Mouse (Mus musculus): ENCODE measurements around the gene Prss42. TPM values are rescaled to one million over a fixed set of nuclear protein-coding genes. Genes with fewer than 3 reads are reported as not detected.

Gene Prss42
- not detected for polyA plus RNA-seq (2017; shearing (Covaris generic))

DNA sequence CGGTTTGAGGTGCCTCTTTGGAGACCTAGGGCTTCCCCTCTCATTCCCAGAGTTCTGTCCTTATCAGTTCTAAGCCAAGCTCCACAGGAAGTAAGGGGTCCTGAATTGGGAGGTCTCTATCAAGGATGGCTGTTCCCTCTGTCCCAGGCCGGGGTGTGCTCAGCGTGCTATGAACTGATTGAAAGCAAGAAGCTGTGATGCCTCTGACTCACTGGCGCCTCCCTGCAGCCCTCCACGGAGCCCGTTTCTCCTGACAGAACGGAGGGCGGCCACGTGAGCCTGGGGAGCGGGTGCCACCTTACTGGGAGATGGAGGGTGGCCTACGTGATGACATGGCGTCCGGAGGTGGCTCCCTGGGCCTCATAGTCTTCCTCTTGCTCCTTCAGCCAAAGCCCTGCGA lies at the start of gene Prss42:
Prss42 (plus strand) TSS at position 301 of the 400 bp plus-strand sequence.
- no peak for ATAC-seq

DNA sequence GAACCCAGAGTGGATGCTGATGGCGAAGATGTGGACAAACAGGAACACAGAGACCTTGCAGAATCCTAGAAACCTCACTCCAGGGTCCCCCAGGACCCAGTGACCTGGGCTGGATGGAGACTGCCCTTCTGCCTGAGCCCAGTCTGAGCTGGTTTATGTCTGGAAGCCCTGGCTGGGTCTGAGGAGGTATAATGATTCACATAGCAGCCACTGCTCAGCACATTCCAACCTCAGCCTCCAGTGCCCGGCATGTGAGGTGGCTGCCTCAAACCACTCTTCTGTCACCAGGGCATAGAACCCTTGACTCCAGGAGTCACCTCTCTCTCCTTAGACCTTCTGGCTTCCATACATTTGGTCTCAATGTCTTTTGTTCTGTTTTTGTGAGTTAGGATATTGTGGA lies 49.5 kb upstream of the Prss42 start:
- no peak for ATAC-seq

DNA sequence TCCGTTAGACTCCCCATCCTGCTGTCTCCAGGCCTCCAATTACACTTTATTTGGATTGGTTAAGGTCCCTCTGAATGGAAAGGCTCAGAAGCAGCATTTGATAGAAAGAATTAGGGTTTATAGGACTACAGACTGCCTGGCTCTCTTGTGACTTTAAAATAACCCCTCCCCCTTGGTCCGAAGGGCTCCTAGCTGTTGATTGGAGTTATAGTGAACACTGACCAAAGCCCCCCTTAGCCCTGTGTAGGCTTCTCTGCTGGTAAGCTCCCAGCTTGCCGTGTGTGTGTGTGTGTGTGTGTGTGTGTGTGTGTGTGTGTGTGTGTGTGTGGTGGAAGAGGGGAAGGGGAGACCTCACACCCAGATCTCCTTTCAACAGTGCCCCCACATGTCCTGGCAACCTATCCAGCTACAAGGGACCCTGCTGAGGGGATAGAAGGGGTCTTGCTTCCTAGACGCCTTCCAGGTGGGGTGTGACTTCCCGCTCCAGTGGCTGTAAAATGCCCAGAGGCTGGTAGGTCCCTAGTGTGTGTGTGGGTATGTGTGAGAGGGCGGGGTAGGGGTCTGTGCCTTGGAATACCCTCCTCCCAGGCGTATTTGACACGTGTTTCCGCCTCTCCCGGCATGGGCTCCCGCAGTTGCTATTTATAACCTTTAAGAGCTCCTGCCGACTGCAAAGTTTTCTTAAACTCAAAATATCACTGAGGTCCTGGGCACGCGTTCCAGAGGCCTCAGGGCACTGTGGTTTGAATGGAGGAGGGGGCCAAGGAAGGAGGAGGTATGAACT lies 47.4 kb upstream of the Prss42 start:
- no peak for ATAC-seq

DNA sequence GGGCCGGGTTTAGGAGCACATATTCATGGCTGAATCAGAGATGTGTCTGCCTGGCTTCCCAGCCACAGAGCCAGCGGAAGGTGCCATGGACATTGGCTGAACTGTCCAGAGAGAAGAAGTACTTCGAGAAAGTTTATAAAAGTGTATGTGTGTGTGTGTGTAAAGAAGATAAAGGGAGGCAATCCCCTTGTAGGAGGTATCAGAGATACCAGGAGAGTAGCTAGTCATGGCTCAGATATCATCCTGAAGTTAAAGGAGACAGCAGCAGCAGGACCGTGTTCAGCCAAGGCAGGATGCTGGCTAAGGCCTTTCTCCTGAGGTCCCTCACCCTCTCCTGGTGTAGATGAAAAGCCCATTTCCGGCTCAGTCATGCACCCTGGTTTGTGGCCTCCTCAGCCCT lies 46.6 kb upstream of the Prss42 start:
- ATAC-seq: no peak

DNA sequence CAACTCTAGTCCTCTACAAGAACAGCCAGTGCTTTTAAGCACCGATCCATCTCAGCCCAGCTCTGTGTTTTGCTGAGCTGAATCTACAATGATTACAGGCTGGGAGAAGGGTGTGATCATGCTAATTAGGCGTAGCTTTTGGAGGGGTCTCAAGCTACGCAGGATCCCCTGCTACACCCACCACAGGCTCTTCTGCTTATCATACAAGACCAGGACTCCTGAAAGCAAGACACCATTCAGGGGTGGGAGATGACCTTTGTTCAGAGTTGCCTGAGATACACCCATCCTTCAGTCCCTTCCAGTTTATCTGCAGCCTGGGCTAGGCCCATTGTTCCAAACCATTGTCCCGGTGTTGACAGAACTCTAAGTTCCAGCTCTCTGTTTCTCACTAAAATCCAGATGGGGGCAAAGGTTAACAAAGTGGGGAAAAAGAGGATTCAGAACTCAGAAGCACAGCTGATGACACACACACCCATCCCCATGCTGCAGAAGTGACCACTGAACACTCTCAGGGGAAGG lies 45.0 kb upstream of the Prss42 start:
- ATAC-seq: no peak

DNA sequence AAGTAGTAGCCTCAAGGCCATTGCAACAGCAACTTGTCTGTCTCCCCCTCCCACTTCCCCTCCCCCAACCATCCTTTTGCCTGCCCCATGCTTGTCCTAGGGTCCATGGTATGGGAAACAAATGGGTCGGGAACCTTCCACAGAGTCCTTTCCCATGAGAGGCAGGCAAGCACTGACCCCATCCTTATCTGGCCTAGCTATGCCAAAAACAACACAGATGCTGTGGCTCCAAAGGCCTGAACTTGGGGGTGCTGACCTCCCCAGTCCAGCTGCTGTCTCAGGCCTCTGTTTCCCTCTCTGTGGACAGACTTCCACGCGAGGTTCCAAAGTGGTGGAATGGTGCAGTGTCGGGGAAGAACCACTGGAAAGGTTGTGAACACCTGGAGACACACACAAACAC lies 44.2 kb upstream of the Prss42 start:
- no peak for ATAC-seq

DNA sequence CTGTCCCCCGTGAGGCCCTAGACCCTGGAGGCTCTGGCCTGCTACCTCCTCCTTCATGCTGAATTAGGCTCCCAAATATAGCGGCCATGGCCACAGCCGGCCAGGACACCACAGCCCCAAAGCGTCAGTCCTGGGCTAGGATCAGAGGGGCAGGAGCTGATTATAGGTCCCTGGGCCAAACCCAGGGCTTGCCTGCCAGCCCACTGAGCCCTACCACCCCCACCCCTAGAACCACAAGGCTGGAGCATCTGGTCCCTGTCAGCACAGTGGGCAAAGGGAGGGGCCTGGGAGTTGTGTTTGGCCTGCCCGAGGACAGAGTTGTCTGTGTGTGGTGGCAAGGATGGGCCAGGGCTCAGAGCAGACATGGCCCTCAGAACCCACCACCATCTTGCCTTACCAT lies 40.1 kb upstream of the Prss42 start:
- ATAC-seq: no peak

DNA sequence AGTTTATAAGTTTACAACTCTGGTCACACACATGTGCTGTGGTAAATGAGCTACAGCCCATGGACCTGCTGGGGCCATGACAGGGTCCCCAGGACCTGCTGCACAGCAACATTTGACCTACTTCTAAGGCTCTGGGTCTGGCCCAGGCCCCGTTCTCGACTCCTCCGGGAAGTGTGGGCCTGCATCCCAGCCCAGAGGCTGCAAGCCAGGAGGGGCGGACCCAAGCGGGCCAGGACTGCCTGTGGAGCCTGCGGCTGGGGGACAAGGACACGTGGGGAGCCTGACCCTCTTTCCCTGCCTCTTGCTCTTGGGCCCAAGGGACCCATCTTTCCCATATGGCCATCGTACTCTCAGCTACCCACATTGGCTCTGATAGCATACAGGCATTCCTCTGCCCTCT lies 39.4 kb upstream of the Prss42 start:
- ATAC-seq: no peak

DNA sequence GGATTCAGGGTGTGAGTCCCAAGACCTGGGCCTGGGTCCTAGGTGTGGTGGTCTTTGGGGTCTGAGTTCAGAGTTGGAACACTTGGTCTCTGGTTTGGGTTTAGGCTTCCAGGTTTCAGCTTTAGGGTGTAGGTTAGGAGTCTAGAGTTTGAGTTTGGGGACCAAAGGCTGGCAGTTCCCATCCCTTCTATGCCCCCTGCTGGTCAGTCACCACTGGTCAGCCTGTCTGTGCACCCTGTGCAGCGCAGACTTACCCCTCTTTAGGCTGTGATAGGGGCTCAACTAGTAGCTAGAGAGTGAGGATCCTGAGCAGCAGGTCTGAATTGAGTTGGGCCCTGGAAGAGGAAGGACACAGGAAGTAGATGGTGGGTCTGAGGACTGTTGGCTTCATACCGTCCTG lies 38.7 kb upstream of the Prss42 start:
- no peak for ATAC-seq

DNA sequence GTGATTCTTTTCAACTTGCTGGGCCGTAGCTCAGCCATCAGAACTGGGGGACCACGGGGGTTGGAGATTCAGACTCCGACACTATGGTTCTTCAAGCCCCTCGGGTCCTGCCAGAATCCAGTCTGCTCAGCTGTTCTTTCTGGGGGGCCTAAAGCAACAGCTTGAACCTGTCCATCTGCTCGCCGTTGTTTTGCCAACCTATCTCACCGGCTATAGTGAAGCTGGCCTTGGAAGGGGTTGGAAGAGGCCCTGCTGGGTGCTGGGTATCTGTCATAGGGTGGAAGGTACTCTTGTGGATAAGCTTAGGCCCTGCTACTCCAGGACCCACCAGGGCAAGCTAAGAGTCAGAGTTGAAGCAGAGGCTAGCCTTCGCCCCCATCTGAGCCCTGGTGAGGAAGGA lies 37.1 kb upstream of the Prss42 start:
- ATAC-seq: no peak

DNA sequence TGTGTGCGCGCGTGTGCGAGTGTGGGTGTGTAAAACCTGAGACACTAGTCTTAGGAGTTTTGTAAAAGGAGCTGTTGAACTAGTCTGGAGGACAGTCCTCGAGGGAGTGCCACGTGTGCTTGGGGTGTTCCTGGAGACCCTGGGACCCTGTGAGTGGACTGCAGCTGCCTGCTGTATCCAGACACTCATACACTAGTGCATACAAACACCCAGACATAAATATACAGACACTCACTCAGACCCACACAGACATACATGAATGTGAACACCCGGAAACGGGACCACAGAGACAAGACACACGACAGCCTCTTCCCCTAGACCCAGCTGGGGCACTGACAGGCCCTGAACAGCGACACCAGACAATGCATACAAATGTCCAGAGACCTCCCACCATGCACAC lies 35.2 kb upstream of the Prss42 start:
- ATAC-seq: no peak

DNA sequence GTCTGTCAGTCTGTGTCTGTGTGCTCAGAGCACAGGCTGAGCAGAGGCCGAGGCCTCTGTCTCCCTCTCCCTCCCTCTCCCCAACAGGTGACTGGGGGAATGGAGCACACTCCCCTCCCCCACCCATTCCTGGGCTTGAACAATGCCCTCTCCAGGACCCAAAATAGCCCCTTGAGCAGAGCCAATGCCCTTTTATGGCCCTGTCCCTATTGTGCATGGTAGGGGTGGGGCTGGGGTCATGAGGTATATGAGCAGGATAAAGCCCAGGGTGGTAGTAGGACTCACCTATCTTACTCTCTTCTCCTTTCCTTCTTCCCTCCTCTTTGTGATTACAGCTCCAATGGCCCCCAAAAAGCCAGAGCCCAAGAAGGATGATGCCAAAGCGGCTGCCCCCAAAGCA lies 34.6 kb upstream of the Prss42 start:
- no peak for ATAC-seq

DNA sequence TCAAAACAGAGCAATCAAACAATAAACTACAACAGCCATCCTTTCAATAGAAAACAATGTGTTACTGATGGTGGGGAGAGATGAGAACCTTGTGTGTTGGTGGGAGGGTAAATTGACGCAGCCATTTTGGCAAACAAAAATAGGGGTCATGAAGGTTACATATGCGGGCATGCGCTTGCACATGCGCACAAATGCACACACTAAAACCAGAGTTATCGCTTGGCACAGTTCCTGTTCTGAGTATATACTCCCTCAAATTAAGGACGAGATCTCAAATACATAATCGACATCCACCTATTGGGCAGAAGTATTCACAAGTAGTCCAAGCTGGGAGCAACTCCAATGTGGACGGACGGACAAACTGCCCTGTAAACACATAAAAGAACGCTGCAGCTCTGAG lies 25.6 kb upstream of the Prss42 start:
- ATAC-seq: no peak

DNA sequence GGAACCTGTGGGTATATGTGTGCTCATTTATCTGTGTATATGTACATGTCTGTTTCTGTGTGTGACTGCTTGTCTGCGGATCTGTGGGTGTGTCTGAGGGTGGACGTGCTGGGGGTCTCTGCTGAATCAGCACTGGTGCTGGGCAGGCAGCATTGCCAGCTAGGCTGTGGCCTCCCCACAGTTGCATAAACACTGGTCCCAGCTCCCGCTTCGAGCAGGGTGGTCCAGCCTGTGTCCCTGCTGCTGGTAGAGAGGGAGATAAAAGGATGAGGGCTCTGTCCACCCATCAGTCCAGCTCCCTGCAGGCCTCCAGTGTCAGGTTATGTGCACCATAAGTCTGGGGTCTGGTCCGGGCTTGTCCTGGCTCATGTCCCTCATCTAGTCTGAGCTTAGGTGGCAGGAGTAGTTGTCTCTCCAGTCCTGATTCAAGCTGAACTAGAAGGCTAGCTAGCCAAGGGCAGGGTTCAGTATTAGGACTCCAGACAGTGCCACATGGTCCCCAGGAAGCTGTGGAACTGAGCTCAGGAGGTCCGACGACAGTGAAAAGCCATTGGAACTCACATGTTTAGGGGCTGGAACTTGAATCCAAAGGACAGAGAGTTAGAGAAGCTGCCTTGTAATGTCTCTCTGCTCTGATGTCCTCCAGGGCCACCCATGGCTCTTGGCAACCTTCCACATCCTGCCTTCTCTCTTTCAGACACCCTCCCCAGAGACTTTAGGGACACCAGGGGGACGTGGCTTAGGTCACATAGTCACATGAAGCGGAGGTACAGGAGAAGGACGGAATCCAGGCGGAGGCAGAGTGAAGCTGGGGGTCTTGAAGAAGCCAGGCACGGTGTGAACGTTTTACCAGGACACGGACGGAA lies 23.3 kb upstream of the Prss42 start:
- no peak for ATAC-seq

DNA sequence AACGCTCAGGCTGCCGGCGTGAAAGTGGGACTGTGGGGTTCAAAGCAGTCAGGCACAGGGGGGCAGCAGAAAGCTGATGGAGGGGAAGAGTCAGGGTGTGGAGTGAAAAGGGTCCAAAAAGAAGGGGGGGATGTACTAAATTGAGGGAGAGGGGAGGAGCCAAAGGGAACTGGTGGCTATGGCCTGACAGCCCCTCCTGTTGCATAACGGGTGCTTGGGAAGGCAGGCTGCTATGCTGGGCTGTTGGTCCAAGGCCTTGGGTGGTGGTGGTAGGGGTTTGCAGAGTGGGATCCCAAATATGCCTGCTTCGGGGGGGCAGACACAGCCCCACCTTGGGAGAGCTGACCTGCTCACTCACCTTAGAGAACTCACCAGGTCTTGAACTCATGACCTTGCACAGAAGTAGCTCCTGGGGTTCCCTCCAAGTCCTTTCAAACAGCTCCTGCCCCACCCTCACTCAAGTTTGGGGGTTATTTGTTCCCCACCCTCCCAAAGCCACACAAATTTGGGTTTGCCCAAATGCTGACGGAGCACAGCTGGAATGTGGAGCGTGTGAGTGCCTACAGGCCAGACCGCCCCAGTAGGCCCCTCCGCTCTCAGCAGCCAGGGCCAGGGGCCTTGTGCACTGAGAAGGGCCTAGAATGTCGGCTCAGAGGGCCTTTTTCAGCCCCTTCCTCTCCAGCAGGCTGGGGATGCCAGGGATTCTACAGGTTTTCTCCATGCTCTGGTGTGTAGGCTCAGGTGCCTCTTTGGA lies 22.5 kb upstream of the Prss42 start:
- ATAC-seq: no peak

DNA sequence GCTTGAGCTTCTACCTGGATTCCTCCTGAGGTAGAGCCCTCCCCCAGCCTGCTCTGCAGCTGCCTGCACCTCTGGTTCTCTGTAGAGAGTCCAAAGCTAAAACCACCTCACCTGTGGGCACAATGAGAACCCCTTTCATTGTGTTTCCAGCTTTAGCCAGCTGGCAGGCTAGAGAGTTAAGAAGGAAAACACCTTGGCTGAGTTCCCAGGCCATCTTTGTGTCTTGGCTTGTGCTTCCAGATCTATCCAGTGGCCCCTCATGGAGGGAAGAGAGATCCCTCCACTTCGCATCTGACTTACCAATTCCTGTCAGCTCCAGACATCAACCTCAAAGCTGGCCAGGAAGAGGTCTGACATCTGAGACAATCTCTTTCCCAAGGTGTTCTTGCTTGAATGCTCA lies 19.9 kb upstream of the Prss42 start:
- no peak for ATAC-seq

DNA sequence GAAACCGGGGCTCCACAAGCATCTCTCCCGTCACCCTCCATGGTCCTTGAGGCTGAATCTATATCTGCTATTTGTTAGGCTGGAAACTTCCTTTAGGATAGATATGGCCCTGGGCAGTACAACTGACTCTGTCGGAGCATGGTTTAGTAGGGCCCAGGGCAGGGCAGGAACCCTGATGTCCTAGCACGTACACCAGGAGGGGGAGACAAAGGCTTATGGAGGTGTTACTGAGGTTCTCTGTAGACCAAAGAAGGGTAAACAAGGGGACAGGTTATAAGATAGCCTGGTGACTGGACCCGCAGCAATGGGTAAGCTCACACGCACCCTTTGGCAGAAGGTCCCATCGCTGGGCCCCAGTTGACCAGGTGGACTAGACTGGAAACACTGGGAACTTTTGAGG lies 19.4 kb upstream of the Prss42 start:
- no peak for ATAC-seq

DNA sequence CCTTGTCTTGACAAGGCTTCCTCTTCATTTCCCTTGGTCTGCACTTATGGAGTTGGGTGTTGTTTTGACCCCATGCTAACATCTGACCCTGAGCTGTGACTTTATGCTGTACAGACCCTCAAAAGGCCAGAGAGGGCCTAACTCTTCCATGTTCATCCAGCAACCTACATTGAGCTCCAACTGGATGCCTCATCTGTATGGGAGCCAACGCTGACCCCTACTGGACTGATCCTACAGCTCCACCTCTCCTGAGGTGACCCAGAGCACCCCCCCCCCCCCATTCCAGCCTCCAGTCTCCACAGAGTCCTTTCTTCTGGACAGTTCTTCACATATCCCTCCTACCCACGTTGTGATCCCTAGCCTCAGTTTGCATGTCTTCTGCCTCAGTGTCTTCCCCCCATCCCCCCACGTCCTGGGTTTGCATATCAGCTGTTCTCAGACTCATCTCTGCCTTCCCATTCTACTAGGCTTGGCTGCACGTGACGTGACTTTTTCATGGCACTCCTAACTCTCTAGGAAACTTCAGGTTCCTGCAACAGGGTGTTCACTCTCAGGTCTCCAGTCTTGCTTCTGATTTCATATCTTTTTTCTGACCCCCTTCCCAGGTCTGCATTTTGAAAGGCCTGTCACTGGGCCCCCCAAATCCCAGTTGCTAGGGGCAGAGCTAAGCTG lies 18.6 kb upstream of the Prss42 start:
- ATAC-seq: no peak

DNA sequence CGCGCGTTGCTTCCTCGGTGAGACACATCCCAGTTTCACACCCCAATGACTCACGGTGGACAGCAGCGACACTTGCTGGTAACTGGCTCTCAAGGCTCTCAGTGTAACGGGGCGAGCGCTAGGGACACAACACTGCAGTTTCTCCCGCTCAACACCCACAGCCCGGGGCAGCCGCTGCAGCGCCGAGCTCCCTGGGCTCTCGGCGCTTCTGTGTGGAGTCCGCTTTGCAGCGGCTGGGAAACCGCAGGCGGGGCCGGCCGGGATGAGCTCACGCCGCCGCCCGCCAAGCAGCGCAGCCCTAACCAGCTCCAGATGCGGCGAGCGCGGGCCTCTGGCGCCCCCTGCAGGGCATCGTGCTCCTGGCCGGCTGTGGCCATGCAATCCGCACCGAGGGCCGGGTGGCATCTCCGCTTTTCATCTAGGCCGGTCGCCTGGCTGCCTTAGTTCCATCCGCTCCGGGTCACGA lies 16.7 kb upstream of the Prss42 start:
- peak; percentile 87 for ATAC-seq

DNA sequence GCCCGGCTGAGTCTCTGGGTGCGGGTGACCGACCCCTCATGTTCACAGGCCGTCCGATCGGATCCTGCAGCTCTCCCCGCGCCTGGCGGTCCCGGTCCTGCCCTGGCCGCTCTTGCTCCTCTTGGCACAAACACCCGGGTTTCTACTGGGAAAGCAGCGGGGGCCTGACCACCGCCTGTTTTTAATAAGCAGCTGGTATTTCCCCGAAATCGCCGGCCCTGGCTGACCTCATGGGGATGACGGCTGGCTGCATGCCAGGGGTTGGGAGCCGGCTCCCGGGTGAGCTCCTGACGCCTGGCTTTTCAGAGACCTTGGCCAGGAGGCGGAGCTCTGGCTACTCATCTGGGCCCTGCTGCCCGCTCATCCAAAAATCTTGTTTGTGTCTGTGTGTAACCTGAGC lies 16.2 kb upstream of the Prss42 start:
- ATAC-seq: peak; percentile 18

DNA sequence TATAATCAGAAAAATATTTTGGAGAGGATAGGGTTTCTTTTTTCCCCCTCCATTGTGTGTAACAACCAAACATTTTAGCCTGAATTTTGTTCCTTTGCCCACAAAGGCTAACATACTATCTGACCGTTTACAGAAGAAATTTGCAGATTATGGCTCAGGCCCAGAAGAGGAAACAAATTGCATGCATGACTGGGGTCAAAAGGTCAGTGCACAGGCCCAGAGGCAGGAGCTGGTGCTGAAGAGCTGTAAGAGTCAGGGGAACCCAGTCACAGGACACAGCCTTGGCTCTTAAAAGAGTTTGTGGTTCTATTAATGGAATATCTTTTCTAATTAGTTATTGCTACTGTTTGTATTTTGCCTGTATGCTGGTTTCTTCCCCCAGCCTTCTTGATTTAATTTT lies 14.4 kb upstream of the Prss42 start:
- ATAC-seq: no peak

DNA sequence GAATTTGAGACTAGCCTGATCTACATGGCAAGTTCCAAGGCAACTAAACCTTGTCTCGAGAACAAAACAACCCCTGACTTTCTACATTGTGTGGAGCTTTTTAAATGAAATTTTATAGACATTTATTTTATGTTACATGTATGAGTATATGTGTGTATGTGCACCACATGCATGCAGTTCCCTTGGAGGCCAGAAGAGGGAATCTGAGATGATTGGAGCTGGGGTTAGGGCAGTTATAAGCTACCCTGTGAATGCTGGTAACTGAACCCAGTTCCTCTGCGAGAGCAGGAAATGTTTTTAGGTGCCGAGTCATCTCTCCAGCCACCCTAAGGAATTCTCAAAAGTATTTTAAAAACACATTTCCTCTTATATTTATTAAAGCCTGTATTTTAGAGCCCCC lies 9.8 kb upstream of the Prss42 start:
- no peak for ATAC-seq

Measured in activated CD4-positive, CD25-positive, alpha-beta regulatory T cell, adult 4 months (primary cell).